Mouse (Mus musculus) ES-Bruce4 (cell line): ENCODE data around the gene Syne1.

Experiments used
- CTCF ChIP-seq: IDR thresholded peaks from one replicate; pipeline ENCODE4 v1.8.1; 2011; ENCODE audit warnings: low read depth, low read length
- POLR2A ChIP-seq: IDR thresholded peaks from one replicate; pipeline ENCODE4 v1.8.1; 2011; ENCODE audit warnings: low read length; ENCODE audit not compliant: insufficient read depth

DNA sequence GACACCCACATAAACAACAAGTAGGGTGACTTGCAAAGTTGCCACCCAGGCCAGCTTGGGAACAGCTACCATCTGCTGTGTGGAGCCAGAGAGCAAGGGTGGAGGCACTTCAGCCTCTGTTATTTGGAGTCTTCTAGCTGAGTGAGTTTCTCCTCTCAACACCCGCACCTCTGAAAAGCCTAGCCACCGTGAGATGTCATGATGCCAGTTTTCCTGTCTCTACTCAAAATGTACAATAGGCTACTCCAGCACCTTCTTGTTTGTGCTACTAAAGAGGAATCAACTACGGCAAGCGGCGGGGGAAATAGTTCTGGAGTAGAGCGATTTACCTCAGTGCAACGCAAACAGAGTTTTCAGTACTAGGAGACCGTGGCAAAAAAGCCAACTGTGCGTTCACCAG lies 3.5 kb downstream of the Syne1 start:
- no peak for TF ChIP-seq CTCF
- TF ChIP-seq POLR2A = no peak
